Mouse (Mus musculus): ENCODE measurements around the gene Fam71e1.

The Fam71e1 gene

GRCm38 (mm10) chr7:44497361-44498055, 1.1 kb downstream of the Fam71e1 start:
- in situ Hi-C loops (cut with MboI): loop anchor here (25.0 kb wide), 1 partner anchor 235 kb away; the partner anchor contains the start of genes Acp4 and Gm15517

- in situ Hi-C loops (cut with MboI): loop anchor here (25.0 kb wide), 1 partner anchor 237 kb away; the partner anchor contains the start of genes Acp4 and Gm15517
These were observed 2.5 kb downstream of the Fam71e1 start for GRCm38 (mm10) chr7:44498922-44499321.

GRCm38 (mm10) chr7:44500046-44500445, 3.7 kb downstream of the Fam71e1 start:
- in situ Hi-C loops (cut with MboI): no loop called here

GRCm38 (mm10) chr7:44501563-44502115, 5.3 kb downstream of the Fam71e1 start:
- in situ Hi-C loops (cut with MboI): no loop called here

GRCm38 (mm10) chr7:44507491-44507890, 11.1 kb downstream of the Fam71e1 start:
- in situ Hi-C loops (cut with MboI): loop anchor here (5.0 kb wide), 1 partner anchor 135 kb away; no protein-coding TSS in a partner anchor

- in situ Hi-C loops (cut with MboI): no loop called here
These were observed 23.0 kb downstream of the Fam71e1 start for GRCm38 (mm10) chr7:44519240-44519913.

- in situ Hi-C loops (cut with MboI): no loop called here
These were observed 24.6 kb downstream of the Fam71e1 start for GRCm38 (mm10) chr7:44520990-44521389.

- in situ Hi-C loops (cut with MboI): no loop called here
These were observed 25.3 kb downstream of the Fam71e1 start for GRCm38 (mm10) chr7:44521710-44522109.

- in situ Hi-C loops (cut with MboI): no loop called here
These were observed 26.7 kb downstream of the Fam71e1 start for GRCm38 (mm10) chr7:44523056-44523455.

- in situ Hi-C loops (cut with MboI): no loop called here
These were observed 28.1 kb downstream of the Fam71e1 start, which contains the start of gene Mybpc2 for GRCm38 (mm10) chr7:44524502-44524901. Gene Mybpc2 (minus strand): TSS chr7:44524656.

GRCm38 (mm10) chr7:44525126-44525832, 28.9 kb downstream of the Fam71e1 start:
- in situ Hi-C loops (cut with MboI): no loop called here

GRCm38 (mm10) chr7:44526414-44527154, 30.2 kb downstream of the Fam71e1 start:
- in situ Hi-C loops (cut with MboI): no loop called here

- in situ Hi-C loops (cut with MboI): no loop called here
These were observed 31.4 kb downstream of the Fam71e1 start for GRCm38 (mm10) chr7:44527483-44528398.

- in situ Hi-C loops (cut with MboI): no loop called here
These were observed 33.1 kb downstream of the Fam71e1 start for GRCm38 (mm10) chr7:44529518-44529917.

GRCm38 (mm10) chr7:44530507-44530906, 34.1 kb downstream of the Fam71e1 start:
- in situ Hi-C loops (cut with MboI): no loop called here

GRCm38 (mm10) chr7:44531207-44531606, 34.8 kb downstream of the Fam71e1 start:
- in situ Hi-C loops (cut with MboI): no loop called here

GRCm38 (mm10) chr7:44531946-44532732, 35.8 kb downstream of the Fam71e1 start, which contains the start of gene Spib:
Gene Spib (minus strand): TSS chr7:44532071.
- in situ Hi-C loops (cut with MboI): no loop called here

GRCm38 (mm10) chr7:44532918-44533745, 36.8 kb downstream of the Fam71e1 start:
- in situ Hi-C loops (cut with MboI): no loop called here

- in situ Hi-C loops (cut with MboI): no loop called here
These were observed 37.3 kb downstream of the Fam71e1 start for GRCm38 (mm10) chr7:44533746-44534045.

Measured in mature B cell (primary cell).